Mouse (Mus musculus) lung, adult 2 months (tissue): ENCODE measurements at regions not wholly inside any gene's neighbourhood (a gene's known extent, or its start where the extent isn't known, plus 50 kb on each side); places are given as distances from the start of the nearest gene placed in this dataset.

Experiments
- CTCF ChIP-seq: fragments of 200-500 bp; IDR thresholded peaks from 2 replicates; pipeline ENCODE4 v1.5.1; 2011; ENCODE audit warnings: mild to moderate bottlenecking, low read length, control low read depth; ENCODE audit not compliant: insufficient read depth
- POLR2A ChIP-seq: fragments of 200-500 bp; IDR thresholded peaks from 2 replicates; pipeline ENCODE4 v1.6.1; 2011; ENCODE audit warnings: low read depth, mild to moderate bottlenecking, control low read depth, low read length, borderline replicate concordance; ENCODE audit errors: extremely low read depth

GRCm38 (mm10) chr5:75490806-75491205 lies 83.9 kb upstream of the Kit start:
- TF ChIP-seq POLR2A: no peak
- TF ChIP-seq CTCF: no peak
